In genomic region chr3:87905880-87906485, GRCm38 (mm10) we compare ENCODE assay signal across 1 mouse cellular context.
TF ChIP-seq lines count a peak whose summit lies in the region.

TSS of gene Hdgf (plus strand) at chr3:87906321.

TF ChIP-seq in CH12.LX, 34 proteins besides CTCF, POLR2A, EP300 and RAD21 (continued from another document):
- TF ChIP-seq PAX5 (IDR thresholded peaks at IDR 0.05; ENCODE audit: low read length), result no peak
- peak; percentile 59 for TF ChIP-seq USF2 (conservative IDR thresholded peaks at IDR 0.05; ENCODE audit: low read depth, low read length)
- TF ChIP-seq ZMIZ1 (IDR thresholded peaks at IDR 0.05; ENCODE audit: low read depth, low read length), result peak; percentile 33; the same call in 1 of the 2 replicates
- no peak for TF ChIP-seq E2F4 (IDR thresholded peaks at IDR 0.05; ENCODE audit: insufficient replicate concordance, low read depth, low read length)
- TF ChIP-seq JUN (IDR thresholded peaks at IDR 0.05; ENCODE audit: insufficient read depth, low read depth, low read length), result no peak
- TF ChIP-seq USF1 (IDR thresholded peaks at IDR 0.05; ENCODE audit: low read depth, low read length), result peak; percentile 67
- no peak for TF ChIP-seq MAFK (IDR thresholded peaks at IDR 0.05; ENCODE audit: insufficient replicate concordance, low read length)
- TF ChIP-seq IRF4 (IDR thresholded peaks at IDR 0.05; ENCODE audit: low read depth, low read length), result peak; percentile 52
- no peak; the same call in 1 of the 2 replicates for TF ChIP-seq GABPA (IDR thresholded peaks at IDR 0.05; ENCODE audit: insufficient replicate concordance, low read depth, low read length)
- TF ChIP-seq TBP (conservative IDR thresholded peaks at IDR 0.05; ENCODE audit: low read depth, low read length), result no peak
- TF ChIP-seq TCF12 (IDR thresholded peaks at IDR 0.05; ENCODE audit: low read depth, low read length), result no peak; the same call in none of the 2 replicates
- TF ChIP-seq MXI1 (IDR thresholded peaks at IDR 0.05; ENCODE audit: low read depth, low read length), result peak; percentile 94
- peak; percentile 32; the same call in 1 of the 2 replicates for TF ChIP-seq NELFE (IDR thresholded peaks at IDR 0.05; ENCODE audit: low read depth, low read length)
- peak; percentile 97 for TF ChIP-seq MAX (IDR thresholded peaks at IDR 0.05; ENCODE audit: low read length)
- TF ChIP-seq BHLHE40 (IDR thresholded peaks at IDR 0.05; ENCODE audit: low read depth, low read length), result peak; percentile 99
- TF ChIP-seq KAT2A (IDR thresholded peaks at IDR 0.05; ENCODE audit: insufficient replicate concordance, low read length), result peak; percentile 58; the same call in 1 of the 2 replicates
- no peak for TF ChIP-seq RCOR1 (conservative IDR thresholded peaks at IDR 0.05; ENCODE audit: low read depth, low read length)
- no peak for TF ChIP-seq ZKSCAN1 (IDR thresholded peaks at IDR 0.05; ENCODE audit: borderline replicate concordance, low read depth, low read length)
- TF ChIP-seq ETS1 (conservative IDR thresholded peaks at IDR 0.05; ENCODE audit: low read depth, low read length), result 0 out of 2 replicates have a peak, but pooled peaks have one; percentile 34
- peak; percentile 97 for TF ChIP-seq MYC (IDR thresholded peaks at IDR 0.05; ENCODE audit: low read depth, low read length)
TF ChIP-seq in CH12.LX: peak in this region for 18.
